Mouse (Mus musculus) intestine, postnatal 0 days (tissue): ENCODE data around the gene Ikzf3. TPM values are rescaled to one million over a fixed set of nuclear protein-coding genes. Genes with fewer than 3 reads are reported as not detected.

ENCODE experiments used
- ATAC-seq: fragments of 200-750 bp; cut with Nextera tagmentation; 2 replicates; pipeline ENCODE4 v1.8.0; 2017; ENCODE audit warnings: mild to moderate bottlenecking, moderate TSS enrichment, moderate library complexity
- H3K27ac ChIP-seq: fragments of 300-500 bp; sonication (generic); 2 replicates; pipeline ENCODE4 v1.5.1; 2014; ENCODE audit warnings: mild to moderate bottlenecking, low read depth, low read length, moderate library complexity
- H3K27me3 ChIP-seq: fragments of 300-500 bp; sonication (generic); replicated peaks from 2 replicates; pipeline ENCODE4 v1.6.1; 2014; ENCODE audit warnings: low read length, mixed read lengths; ENCODE audit not compliant: control insufficient read depth, insufficient read depth
- H3K36me3 ChIP-seq: fragments of 300-500 bp; sonication (generic); 2 replicates; pipeline ENCODE4 v1.6.1; 2014; ENCODE audit warnings: mild to moderate bottlenecking, moderate library complexity; ENCODE audit not compliant: control insufficient read depth, insufficient read depth
- H3K4me1 ChIP-seq: fragments of 300-500 bp; sonication (generic); replicated peaks from 2 replicates; pipeline ENCODE4 v1.6.1; 2014; ENCODE audit warnings: antibody characterized with exemption, low read length, mixed read lengths; ENCODE audit not compliant: control insufficient read depth, insufficient read depth
- H3K4me2 ChIP-seq: fragments of 300-500 bp; sonication (generic); replicated peaks from 2 replicates; pipeline ENCODE4 v1.6.1; 2014; ENCODE audit warnings: low read depth, mild to moderate bottlenecking, moderate library complexity
- H3K4me3 ChIP-seq: fragments of 300-500 bp; sonication (generic); 2 replicates; pipeline ENCODE4 v1.5.1; 2014; ENCODE audit warnings: low read depth, low read length
- H3K9ac ChIP-seq: fragments of 300-500 bp; sonication (generic); 2 replicates; pipeline ENCODE4 v1.6.1; 2014; ENCODE audit warnings: mild to moderate bottlenecking, low read depth, low read length
- H3K9me3 ChIP-seq: fragments of 300-500 bp; sonication (generic); 2 replicates; pipeline ENCODE4 v1.6.1; 2016; ENCODE audit warnings: mixed run types; ENCODE audit not compliant: control insufficient read depth
- CTCF ChIP-seq: sonication (generic); IDR thresholded peaks from 2 replicates; pipeline ENCODE4 v1.5.1; 2016; ENCODE audit warnings: low read depth, mild to moderate bottlenecking, control low read depth, antibody characterized with exemption, moderate library complexity
- WGBS: fragments of 180-500 bp; shearing (Covaris S2); extraction: QIAGEN DNeasy Blood & Tissue Kit; methylation state at CpG from one replicate; pipeline ENCODE4 v1.1.7; 2014; 5-methylcytosine and 5-hydroxymethylcytosine counted together
- polyA plus RNA-seq: library from polyadenylated mRNA; unstranded; fragments of >200 nt; fragmentation: Nextera tagmentation; extraction: Ambion mirVana; gene quantifications from 2 replicates; pipeline ENCODE4 v1.2.1, GENCODE M21; 2015

Ikzf3 gene
- polyA plus RNA-seq, 1 experiment from 2014 or later, result 0.20 TPM

DNA sequence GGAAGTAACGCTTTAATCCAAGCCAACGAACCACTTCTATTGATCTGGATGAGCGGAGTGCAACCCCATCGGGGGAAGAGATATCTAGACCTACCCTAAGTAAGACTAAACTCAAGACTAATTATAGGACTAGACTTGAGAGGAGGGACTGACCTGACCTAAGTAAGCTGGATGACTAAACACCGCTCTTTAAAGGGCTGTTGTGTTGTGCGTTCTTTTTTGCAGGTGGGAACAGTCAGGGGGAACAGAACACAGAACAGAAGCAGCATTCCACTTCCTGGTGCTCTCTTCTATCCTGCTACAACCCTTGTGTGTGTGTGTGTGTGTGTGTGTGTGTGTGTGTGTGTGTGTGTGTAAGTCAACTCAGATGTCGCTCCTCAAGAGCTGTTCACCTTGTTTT lies 54.3 kb downstream of the Ikzf3 start:
- TF ChIP-seq CTCF, result no peak
- H3K4me2 ChIP-seq, result no peak overlapping the region
- no peaks in the 10 kb centered on the region for H3K27me3 ChIP-seq
- WGBS, result 82% methylated on average over 7 of the region's 7 CpGs
- no peaks in the 10 kb centered on the region for H3K4me1 ChIP-seq
- no peak overlapping the region for H3K4me3 ChIP-seq
- no peak overlapping the region for H3K27ac ChIP-seq
- no peaks in the 10 kb centered on the region for H3K9me3 ChIP-seq
- no peaks in the 10 kb centered on the region for H3K36me3 ChIP-seq
- H3K9ac ChIP-seq, result no peak overlapping the region
- no peak for ATAC-seq

DNA sequence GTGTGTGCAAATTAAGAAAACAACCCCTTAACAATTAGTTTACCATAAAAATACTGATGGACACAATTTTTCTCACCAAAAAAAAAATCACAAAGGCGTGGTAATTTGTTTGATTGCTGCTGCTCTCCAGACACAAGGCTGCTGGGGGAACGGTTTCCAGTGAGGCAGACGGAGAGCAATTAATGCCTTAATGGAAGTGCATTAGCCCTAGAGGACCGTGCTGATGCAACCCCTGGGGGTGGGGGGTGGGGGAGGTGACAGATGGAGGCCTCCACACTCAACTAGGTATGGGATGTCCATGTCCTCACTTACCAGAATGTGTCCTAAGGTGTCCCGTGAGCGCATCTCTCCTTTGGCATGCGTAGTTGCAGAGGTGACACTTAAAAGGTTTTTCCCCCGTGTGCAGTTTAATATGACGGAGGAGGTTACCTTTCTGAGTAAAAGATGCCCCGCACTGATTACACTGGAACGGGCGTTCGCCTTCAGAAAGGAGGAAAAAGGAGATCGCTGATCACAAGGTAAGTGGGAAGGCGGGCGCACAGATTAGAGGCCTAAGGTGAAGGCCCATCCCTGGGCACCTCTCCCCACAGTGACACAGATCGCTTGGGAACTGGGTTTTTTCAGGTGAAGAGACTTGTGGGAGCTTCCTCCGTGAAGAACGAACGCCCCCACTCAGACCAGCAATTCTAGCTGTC lies 57.1 kb downstream of the Ikzf3 start:
- Histone ChIP-seq H3K9me3 (no peaks in the 10 kb centered on the region), H3K36me3 (no peaks in the 10 kb centered on the region), H3K27ac (no peak overlapping the region), H3K4me3 (no peak overlapping the region), H3K27me3 (no peaks in the 10 kb centered on the region), H3K9ac (no peak overlapping the region), H3K4me1 (no peaks in the 10 kb centered on the region), H3K4me2 (no peak overlapping the region)
- no peak for TF ChIP-seq CTCF
- 68% methylated on average over 20 of the region's 20 CpGs for WGBS
- no peak for ATAC-seq

DNA sequence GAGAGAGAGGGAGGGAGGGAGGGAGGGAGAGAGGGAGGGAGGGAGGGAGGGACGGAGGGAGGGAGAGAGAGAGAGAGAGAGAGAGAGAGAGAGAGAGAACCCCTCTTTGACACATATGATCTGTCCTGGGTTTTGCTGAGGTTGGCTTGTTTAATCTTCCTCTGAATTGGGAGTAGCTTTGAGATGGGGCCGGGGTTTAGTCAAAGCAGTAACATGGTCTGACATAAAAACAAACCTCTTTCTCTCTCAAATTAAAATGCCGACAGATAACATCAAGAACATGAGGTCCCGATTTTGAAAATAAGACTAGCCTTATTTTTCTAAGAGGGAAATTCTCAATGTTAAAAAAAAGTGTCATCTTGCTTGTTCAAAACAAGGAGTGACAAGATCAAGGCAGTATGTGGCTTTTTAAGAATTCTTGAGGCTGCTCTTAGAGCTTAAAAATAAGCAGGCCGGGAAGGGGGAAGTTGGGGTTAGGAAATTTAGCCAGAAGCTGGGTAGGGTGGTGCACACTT lies 58.2 kb downstream of the Ikzf3 start:
- WGBS, result 77% methylated on average over 5 of the region's 5 CpGs
- Histone ChIP-seq H3K9me3 (no peaks in the 10 kb centered on the region), H3K4me3 (no peak overlapping the region), H3K4me2 (no peak overlapping the region), H3K4me1 (no peaks in the 10 kb centered on the region), H3K36me3 (no peaks in the 10 kb centered on the region), H3K27me3 (no peaks in the 10 kb centered on the region), H3K9ac (no peak overlapping the region), H3K27ac (no peak overlapping the region)
- no peak for TF ChIP-seq CTCF
- ATAC-seq, result no peak

DNA sequence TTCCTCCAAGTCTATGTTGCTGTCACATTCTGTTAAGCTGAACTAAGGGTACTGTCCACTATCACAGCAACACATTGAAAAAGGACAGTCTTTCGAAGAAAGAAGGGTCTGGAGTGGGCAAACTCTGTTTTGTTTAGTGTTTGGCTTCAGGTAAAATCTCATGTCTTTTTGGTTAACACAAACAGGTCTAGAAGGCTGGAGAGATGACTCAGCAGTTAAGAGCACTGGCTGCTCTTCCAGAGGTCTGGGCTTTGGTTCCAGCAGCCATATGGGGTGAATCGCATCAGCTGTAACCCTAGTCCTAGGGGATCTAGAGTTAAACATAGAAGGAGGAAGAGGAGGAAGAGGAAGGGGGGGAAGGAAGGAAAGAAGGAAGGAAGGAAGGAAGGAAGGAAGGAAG lies 60.1 kb downstream of the Ikzf3 start:
- Histone ChIP-seq H3K9ac (no peak overlapping the region), H3K27me3 (no peaks in the 10 kb centered on the region), H3K4me2 (no peak overlapping the region), H3K9me3 (no peaks in the 10 kb centered on the region), H3K36me3 (no peaks in the 10 kb centered on the region), H3K27ac (no peak overlapping the region), H3K4me1 (no peaks in the 10 kb centered on the region), H3K4me3 (no peak overlapping the region)
- no peak for TF ChIP-seq CTCF
- ATAC-seq, result no peak
- 86% methylated on average over 2 of the region's 2 CpGs for WGBS

DNA sequence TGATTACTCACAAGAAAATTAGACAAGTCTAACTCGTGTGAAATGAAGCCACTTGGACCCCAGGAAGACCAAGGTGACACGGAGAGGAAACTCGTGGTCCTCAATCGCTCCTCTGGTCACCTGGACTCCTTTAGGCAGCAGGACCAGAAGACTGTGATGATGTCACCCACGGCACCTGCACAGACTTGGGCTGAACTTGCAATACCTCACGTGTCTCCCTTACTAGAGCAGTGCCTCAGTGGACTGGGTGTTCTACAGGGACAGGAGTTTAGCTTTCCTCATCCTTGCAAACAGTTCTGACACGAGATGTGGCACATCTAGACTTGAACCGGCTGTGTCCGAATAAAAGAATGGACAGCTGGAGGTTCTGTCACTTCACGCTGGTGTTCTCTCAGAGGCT lies 63.8 kb downstream of the Ikzf3 start:
- no peaks in the 10 kb centered on the region for H3K9me3 ChIP-seq
- TF ChIP-seq CTCF, result no peak
- no peak overlapping the region for H3K27ac ChIP-seq
- H3K27me3 ChIP-seq, result no peaks in the 10 kb centered on the region
- no peaks in the 10 kb centered on the region for H3K36me3 ChIP-seq
- WGBS, result 77% methylated on average over 10 of the region's 10 CpGs
- H3K4me1 ChIP-seq, result no peaks in the 10 kb centered on the region
- ATAC-seq, result no peak
- no peak overlapping the region for H3K4me2 ChIP-seq
- H3K9ac ChIP-seq, result no peak overlapping the region
- no peak overlapping the region for H3K4me3 ChIP-seq

DNA sequence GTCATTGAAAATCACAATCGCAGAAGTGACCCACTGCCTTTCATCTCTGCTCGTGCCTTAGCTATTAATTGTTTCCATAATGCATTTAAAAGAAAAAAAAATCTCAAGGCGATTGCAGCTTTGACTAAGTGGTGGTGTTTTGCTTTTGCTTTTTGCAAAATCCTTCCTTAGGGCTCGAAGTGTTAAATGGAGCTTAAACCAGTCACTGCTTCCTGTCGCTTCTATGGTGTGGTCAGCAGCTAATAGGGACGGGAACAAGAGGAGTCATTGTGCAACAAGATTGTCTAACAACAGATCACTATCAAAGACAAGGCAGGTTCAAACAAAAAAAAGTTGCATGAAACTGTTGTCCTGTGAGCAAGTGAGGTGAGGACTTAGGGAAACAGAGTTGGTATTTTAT lies 64.6 kb downstream of the Ikzf3 start:
- no peak for TF ChIP-seq CTCF

More for the DNA sequence above, 64.6 kb downstream of the Ikzf3 start:
- Histone ChIP-seq H3K4me1 (no peaks in the 10 kb centered on the region), H3K27me3 (no peaks in the 10 kb centered on the region), H3K4me3 (no peak overlapping the region), H3K27ac (no peak overlapping the region), H3K36me3 (no peaks in the 10 kb centered on the region), H3K4me2 (no peak overlapping the region), H3K9me3 (no peaks in the 10 kb centered on the region), H3K9ac (no peak overlapping the region)
- WGBS, result 66% methylated on average over 6 of the region's 6 CpGs
- ATAC-seq, result no peak
